Mouse (Mus musculus) lung, postnatal 36 days (tissue): ENCODE results near the gene Hs2st1.
A peak's percentile ranks its signal among the peaks of the same experiment; 100 is the strongest.

Source experiments
- DNase-seq: peaks from one replicate; pipeline ENCODE4 v3.0.0; 2022; ENCODE audit warnings: mixed read lengths

Hs2st1 gene

DNA sequence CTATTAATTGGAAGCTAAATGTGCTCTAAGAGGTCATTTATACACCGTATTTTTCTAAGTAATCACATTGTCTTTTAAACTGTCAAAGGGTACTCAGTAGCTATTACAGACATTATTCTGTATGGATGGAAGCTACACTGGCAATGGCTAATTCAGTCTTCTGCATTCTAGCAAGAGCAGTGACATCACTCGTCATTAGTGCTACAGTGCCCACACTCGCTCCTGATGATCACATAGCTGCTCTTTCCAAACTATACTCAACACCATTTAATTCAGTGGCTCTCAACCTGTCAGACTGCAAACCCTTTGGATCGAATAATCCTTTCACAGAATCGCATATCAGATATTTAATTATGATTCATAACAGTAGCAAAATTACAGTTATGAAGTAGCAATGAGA, 19.3 kb downstream of the Hs2st1 start:
- no peak for DNase-seq

GRCm38 (mm10) chr3:144550036-144550435, 19.9 kb downstream of the Hs2st1 start:
- no peak for DNase-seq

GRCm38 (mm10) chr3:144548186-144548845, 21.7 kb downstream of the Hs2st1 start:
- DNase-seq: no peak

- DNase-seq: no peak
Observed at GRCm38 (mm10) chr3:144546490-144546889, 23.5 kb downstream of the Hs2st1 start.

DNA sequence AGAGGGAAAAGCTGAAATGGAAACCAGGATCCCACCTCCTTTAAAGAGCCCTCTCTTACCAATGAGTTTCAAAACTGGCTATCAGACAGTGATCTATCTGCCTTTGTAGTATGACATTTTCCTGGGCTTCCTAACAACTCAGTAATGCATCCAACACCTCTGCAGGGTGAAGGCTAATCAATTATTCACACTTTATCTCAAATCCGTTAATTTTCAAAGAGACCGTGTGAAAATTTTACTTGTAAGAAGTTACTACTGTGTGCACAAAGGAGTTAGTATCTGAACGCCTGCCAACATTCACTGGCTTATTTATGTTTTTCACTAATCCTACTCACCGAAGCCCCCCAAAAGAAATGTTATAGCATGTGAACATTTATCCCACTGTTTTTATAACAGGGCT, 24.1 kb downstream of the Hs2st1 start:
- no peak for DNase-seq

- DNase-seq: no peak
Observed at GRCm38 (mm10) chr3:144545152-144545551, 24.8 kb downstream of the Hs2st1 start.

DNA sequence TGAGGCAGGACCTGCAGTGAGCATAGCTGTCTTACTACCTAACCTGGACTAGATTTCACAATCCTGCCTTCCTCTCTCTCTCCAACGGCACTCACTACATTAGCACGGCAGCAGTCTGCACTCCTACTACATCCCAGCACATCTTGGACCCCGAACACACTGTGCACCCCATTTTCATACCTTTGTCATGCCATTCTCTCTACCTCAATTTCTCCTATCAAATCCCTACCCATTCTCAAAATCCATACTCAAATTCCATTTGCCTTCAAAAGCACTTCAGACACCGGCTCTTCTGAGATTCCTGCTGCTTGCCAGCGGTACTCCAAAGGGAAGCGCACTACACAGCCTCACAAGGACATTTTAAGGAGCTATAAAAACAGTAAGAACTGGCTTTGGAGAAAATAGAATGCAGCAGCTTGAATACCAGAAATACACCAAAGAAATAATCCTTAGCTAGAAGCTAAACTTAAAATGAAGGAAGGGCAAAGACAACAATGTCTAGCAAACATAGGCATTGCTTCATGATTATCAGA, 28.0 kb downstream of the Hs2st1 start:
- peak; percentile 69 for DNase-seq

DNA sequence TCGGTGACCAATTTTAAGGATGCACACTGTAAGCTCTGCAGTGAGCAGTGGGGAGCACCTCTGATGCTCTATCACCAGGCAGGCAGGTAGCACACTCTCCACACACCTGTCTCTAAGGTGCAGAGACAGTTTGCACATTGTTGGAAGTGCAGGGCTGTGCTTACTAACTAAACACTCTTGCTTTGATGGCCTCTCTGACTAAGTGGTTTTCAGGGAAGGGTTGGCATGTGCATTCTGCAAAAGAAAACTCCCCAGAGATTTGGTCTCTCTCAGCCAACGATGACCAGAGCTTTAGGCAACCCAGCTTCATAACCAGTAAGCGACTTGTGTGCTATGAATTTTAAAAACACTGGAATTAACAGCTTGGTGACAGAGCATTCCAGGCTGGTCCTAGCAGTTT, 29.2 kb downstream of the Hs2st1 start:
- peak; percentile 61 for DNase-seq

GRCm38 (mm10) chr3:144539051-144539450, 30.9 kb downstream of the Hs2st1 start:
- DNase-seq: no peak

DNA sequence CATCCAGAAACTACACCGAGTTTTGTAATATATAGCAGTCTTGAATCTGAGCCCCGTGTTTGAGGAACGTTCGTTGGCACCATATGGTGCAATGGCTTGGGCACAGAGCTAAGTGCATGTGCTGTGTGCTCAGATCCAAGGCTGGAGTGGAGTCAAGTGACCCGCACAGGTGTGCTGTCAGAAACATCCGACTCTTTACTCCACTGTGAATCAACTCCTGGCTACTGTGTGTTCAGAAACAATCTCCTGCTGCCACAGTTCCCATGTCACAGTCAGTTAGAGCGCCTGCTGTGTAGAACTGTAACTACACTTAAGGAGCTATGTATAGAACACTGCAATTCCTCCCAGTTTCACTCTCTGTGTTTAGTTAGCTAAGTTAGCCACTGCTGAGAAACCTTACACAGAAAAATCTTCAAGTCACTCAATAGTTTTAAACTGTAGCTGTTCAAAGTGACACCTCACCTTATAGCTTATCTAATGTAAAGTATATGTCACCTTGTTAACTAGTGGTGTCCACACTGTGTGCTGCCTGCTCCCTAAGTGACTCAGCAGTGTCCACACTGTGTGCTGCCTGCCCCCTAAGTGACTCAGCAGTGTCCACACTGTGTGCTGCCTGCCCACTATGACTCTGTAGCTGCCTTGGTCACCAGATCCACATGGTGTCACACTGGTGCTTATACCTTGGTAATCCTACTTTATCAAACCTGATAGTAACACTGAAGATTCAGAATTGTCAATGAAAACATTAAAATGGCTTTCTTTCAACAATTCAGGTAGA, 32.7 kb downstream of the Hs2st1 start:
- peak; percentile 68 for DNase-seq

GRCm38 (mm10) chr3:144535056-144535455, 34.9 kb downstream of the Hs2st1 start:
- no peak for DNase-seq

GRCm38 (mm10) chr3:144531023-144531422, 39.0 kb downstream of the Hs2st1 start:
- DNase-seq: peak; percentile 62

DNA sequence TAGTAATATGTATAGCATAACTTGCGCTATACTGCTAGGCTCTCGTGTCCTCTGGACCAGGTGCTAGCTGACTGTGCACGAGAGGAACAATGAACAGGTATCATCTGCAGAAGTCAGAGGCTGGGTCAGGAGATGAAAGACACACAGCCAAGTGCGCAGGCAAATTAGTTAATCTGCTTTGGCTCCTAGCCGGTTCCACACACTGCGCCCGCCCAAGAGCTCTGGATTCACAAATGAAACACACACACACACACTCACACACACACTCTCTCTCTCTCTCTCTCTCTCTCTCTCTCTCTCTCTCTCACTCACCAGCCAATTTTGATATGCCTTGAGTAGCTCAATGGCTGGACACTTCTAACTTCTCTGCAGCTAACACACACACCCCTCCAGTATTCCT, 42.1 kb downstream of the Hs2st1 start:
- no peak for DNase-seq

GRCm38 (mm10) chr3:144519581-144520272, 50.3 kb downstream of the Hs2st1 start:
- no peak for DNase-seq

GRCm38 (mm10) chr3:144518917-144519316, 51.1 kb downstream of the Hs2st1 start:
- no peak for DNase-seq

GRCm38 (mm10) chr3:144515286-144515685, 54.7 kb downstream of the Hs2st1 start:
- no peak for DNase-seq

GRCm38 (mm10) chr3:144514122-144514505, 55.9 kb downstream of the Hs2st1 start:
- DNase-seq: no peak

DNA sequence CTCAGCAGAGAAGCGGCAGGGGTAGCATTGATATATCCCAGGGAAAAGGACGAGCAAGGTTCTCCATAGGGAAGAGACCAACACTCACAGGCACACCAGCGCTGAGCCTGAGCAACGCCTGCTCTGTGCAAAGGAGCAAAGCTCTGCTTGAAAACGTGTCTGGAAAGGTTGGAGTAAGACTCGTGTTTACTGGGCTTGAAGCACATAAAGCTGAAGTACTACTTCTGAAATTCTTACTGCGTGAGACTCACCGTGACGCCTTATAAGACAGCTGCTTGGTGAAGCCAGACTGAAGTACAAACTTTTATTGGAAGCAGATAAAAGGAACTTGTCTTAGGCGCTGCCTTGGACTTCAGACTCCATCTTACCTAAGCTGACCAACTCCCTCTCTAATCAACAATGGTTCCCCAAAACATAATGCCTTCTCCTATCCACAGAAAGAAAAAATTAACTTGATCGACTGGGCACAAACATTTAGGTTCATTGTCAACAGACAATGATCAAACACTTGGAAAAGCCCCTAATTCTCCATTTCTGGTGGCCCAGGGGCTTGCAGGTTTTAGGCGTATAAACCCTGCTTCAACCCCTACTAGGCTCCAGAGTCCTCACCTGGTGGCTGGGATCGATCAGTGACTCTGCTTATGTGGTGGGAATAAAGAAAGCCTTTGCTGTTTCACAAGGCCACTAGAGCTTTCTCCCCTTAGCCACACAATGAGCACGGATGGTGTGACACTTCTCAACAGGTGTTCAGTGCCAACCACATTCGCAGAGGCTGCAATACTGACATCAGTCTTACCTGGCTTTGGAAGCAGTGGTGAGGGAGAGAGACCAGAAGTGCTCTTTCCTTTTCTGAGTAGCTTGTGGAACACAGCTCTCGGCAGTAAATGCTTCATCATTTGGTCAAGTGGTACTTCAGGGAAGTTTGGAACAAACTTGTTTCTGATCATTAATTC, 56.5 kb downstream of the Hs2st1 start:
- peak; percentile 53 for DNase-seq

- no peak for DNase-seq
Observed at GRCm38 (mm10) chr3:144510724-144511123, 59.3 kb downstream of the Hs2st1 start.

- DNase-seq: no peak
Observed at GRCm38 (mm10) chr3:144508342-144508741, 61.6 kb downstream of the Hs2st1 start.

DNA sequence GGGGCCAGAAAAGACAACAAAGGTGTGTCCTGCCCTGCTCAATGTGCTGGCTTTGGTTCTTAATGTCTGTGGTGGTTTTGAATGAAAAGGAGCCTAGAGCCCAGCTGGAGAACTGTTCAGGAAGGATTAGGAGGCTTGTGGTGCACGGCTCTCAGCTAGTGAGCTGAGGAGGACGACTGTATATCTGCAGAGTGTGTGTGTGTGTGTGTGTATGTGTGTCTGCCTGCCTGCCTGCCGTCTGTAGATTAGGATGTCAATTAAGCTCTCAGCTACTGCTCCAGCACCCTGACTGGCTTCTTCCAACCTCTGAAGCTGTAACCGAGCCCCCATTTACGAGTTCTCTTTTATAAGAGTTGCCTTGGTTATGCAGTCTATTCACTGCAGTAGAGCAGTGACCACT, 62.1 kb downstream of the Hs2st1 start:
- no peak for DNase-seq

GRCm38 (mm10) chr3:144506213-144506612, 63.8 kb downstream of the Hs2st1 start:
- DNase-seq: peak; percentile 26
